Mouse (Mus musculus): Measurements from ENCODE around the gene Sox10.

GRCm38 (mm10) chr15:79115276-79115675, 49.8 kb downstream of the Sox10 start:
- TF ChIP-seq CTCF (IDR thresholded peaks at IDR 0.05; ENCODE audit: control insufficient read depth, insufficient read depth, insufficient replicate concordance, low read depth, low read length): no peak
- no peak for TF ChIP-seq POLR2A (IDR thresholded peaks at IDR 0.05; ENCODE audit: control insufficient read depth, low read depth, low read length)
